Mouse (Mus musculus) gastrocnemius, postnatal 36 days (tissue): Measurements from ENCODE around the gene Xpo6. TPM values are rescaled to one million over a fixed set of nuclear protein-coding genes. Genes with fewer than 3 reads are reported as not detected.

Source experiments
- total RNA-seq, 2 experiments: library from RNA; stranded (reverse); gene quantifications; 2 replicates each; pipeline ENCODE4 v1.2.3; 2021

The Xpo6 gene
- total RNA-seq, 2 experiments from 2014 or later: 16.3 to 19.4 TPM

Other genes with a start within 250 kb of the Xpo6 start
- gene Gsg1l, start 118.1 kb downstream of the Xpo6 start, total RNA-seq: not detected
- 10 to 100 TPM; 18.4 to 24.0 TPM for gene Sbk1, start 72.1 kb upstream of the Xpo6 start, total RNA-seq
- 1 to 10 TPM in 1 of 2 experiments, under 1 TPM in 1; 0.27 to 2.4 TPM for gene Lat, start 169.1 kb upstream of the Xpo6 start, total RNA-seq
- 10 to 100 TPM; 24.7 to 29.0 TPM for gene Spns1, start 176.9 kb upstream of the Xpo6 start, total RNA-seq
- gene Nfatc2ip, start 196.2 kb upstream of the Xpo6 start, total RNA-seq: 1 to 10 TPM; 2.2 to 3.5 TPM
- not detected for gene Cd19, start 214.4 kb upstream of the Xpo6 start, total RNA-seq
- 10 to 100 TPM; 13.8 to 14.0 TPM for gene Rabep2, start 228.3 kb upstream of the Xpo6 start, total RNA-seq